Mouse (Mus musculus) A20 (cell line): ENCODE measurements at regions not wholly inside any gene's neighbourhood (a gene's known extent, or its start where the extent isn't known, plus 50 kb on each side); places are given as distances from the start of the nearest gene placed in this dataset.

ENCODE experiments used
- DNase-seq: peaks from one replicate; pipeline ENCODE4 v3.0.0-alpha.2; 2011; ENCODE audit warnings: low read depth, low spot score

DNA sequence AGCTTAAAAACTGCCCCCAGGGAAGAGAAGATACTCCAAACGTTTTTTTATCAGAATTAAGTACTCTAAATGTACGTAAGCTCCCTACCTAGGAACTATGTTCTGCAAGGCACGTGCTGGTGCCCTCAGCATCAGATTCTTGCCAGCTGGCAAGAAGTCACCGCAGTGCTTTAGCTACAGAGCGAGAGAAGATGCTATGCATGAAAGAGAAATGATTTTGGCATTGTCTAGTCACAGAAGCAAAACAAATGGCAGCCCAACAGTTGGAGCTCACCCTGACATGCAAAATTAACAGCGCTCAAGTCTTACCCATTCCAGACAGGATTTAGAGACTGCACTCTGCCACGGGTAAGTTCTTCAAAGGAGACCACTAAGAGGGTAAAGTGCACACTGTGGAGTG, 311.5 kb downstream of the Glrx3 start:
- no peak for DNase-seq

DNA sequence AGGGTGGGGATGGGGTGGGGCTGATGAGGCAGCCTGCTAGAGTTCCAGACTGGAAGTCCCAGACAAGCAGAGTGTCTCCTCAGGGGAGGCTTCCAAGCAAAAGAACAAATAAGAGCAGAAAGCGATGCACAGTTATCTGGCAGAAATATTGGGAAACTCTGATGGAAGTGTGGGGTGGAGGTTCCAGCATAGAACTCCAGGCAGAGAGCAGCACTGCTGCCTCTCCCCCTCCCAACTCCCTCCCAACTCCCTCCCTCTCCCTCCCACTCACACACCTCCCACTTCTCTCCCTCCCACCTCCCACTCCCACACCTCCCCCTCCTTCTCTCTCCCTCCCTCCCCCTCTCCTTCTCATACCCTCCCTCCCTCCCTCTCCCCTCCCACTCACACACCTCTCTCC, 313.3 kb downstream of the Glrx3 start:
- no peak for DNase-seq

DNA sequence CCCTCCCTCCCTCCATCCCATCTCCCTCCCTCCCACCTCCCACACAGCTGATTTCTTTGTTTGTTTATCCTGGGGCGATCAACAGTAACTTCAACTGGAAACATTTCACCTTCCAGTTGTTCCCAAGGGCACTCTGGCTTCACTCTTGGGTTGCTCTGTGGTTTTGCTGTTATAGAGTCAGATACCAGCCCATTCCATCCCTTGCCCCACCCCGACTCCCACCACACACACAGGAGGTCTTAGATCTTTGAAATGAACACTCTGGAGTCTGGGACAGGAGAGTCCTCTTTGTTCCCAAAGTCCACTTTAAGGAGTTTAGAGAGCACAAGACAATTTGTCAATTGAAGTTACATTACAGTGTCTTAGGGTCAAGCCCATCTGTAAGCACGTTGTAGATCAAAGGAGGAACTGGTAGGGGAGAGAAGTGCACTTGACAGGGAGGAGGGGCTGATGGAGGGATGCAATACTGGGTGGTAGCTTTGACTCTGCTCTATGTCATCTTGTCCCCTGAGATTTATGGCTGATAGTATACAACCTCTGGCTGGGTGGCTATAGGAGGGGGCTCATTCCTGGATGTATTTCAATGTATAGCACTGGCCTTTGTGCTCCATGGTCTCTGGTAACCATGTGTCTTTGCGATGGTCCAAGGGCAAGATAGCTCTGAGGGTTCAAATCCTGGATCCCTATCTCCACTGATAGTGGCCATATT, 313.9 kb downstream of the Glrx3 start:
- no peak for DNase-seq

DNA sequence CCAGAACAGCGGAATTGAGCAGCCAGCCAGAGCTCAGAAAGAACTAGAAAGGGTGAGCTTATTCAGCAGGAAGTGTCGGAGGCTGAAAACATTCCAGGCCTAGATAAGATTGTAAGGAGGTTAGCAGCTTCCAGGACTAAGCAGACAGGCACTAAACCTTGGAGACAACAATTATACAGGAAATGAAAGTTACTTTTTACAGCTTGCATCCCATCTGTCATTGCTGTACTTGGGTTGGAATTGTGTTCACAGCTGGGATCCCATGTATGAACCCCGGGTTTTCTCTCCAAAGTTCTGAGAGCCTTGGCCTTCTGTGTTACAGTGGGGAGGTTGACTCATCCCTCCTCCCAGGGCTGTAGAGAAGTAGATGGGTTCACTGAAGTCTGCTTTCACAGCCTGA, 328.5 kb downstream of the Glrx3 start:
- DNase-seq, result no peak

DNA sequence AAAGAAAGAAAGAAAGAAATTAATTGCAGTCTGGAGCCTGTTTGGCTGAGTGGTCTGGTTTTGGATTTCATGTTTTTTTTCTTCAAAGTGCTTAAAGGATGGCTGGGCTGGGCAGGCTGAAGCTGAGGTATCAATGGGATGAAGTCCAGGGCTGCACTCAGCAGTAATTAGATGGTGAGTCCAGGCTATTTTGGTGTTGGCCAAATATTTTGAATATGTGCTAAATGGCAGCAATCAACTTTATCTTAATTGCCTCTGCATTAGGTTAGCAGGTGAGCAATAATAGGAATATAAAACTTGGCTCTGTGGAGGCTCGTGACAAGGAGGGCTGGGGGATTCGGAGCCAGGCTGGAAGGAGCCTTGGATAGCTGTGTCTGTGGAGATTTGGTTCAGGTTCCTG, 329.3 kb downstream of the Glrx3 start:
- DNase-seq, result no peak

DNA sequence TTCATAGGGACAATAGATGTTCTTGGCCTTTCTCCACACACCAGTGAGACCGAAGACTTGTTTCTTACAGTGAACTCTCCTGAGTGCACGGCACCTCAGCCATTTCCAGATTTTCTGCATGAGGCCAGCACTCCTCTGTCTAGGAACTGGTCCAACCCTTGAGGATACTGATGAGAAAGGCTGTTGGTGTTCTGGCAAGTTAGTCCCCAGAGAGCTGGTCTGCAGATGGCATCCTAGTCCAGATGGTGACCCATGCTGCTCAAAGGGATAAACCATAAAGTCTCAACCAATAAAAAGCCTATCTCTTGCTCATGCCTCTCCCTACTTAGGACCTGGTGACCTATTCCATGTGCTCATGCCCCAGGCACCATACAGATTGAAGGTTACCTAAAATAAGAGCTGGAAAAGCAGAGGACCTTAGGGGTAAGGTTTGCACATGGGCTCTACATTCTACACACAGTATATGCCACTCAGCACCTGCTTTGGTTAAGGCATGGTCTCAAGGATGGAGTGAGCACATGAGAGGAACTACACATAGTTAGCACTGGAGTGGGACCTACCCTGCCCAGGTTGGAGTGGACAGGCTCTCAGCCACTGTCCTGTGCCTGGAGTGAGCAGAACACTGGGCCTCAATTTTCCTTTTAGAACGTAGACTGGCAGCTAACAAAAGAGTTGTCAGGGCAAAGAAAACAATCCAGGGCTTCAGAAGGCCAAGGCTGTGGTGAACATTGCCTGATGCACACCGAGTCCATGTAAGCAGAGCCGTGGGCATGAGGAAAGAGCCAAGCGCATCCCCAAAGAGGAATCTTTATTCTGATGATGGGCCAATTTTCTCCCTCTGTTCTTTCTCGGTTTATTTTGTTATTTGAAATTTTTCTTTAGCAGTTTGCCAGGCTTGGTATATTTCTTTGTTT, 335.9 kb downstream of the Glrx3 start:
- no peak for DNase-seq

DNA sequence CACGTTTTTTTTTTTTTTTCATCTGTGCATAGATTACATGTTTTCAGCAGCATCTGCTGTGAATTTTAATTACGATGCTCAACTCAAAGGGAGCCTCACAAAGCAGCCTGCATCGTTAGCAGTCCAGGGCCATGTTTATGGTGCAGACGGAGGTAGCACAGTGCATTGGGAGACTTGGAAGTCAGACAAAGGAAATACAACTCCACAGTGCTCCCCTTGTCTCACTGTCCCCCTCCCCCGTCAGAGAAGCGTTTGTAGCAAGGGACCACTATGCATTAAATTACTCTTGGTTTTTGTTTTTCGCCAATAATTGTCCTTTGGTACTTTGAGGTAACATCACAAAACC, 336.5 kb downstream of the Glrx3 start:
- DNase-seq, result no peak

DNA sequence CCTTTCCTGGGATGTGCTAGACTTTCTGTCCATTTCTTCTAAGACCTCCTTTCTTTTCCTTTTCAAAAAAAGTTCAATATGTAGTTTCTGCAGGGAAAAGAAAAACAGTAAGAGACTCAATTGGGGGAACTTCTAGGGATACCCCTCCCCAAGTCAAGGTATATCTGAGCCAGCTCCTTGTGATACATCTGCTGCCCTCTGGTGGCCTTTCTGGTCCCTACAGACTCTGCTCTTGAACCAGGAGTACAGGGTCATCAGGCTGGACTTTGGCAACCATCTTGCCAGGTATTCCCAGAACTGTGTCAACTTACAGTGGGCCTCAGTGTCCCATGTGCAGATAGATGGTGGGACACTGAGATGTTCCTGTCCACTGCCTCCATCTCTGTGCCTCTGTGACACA, 346.5 kb downstream of the Glrx3 start:
- peak; percentile 44 for DNase-seq

DNA sequence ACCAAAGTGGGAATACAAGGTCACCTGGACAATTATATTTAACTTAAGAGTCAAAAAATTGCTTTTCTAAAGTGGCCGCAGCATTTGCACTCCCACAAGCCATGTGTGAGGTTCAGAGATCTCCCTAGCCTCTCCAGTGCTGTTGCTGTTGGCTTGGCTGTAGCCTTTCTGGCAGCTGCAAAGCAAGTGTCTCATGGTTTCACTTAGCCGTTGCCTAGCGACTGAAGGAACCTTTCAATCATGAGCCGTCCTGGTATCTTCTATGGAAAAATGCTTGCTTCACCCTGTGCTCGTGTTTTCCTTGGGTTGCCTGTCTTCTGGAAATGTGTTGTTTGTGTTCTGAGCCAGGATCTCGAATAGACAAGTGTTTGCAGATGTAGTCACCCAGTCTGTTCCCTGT, 367.9 kb downstream of the Glrx3 start:
- no peak for DNase-seq

DNA sequence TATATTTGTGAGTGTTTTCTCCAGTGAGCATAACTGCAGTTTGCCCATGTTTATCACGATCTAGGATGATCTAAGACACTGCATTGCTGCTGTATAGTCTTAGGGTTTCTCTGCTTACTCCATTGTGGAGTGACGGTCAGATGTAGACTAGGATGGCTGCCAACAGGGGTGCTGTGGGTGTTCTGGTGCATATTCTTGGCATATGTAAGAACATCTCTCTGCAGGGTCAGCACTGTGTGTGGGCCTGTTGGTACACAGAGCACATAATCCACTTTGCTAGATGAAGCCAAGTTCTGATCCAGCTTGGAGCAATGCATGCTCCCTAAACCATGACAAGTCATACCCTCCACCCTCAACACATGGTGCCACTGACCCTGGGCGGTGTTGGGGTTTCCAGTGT, 375.4 kb downstream of the Glrx3 start:
- no peak for DNase-seq

DNA sequence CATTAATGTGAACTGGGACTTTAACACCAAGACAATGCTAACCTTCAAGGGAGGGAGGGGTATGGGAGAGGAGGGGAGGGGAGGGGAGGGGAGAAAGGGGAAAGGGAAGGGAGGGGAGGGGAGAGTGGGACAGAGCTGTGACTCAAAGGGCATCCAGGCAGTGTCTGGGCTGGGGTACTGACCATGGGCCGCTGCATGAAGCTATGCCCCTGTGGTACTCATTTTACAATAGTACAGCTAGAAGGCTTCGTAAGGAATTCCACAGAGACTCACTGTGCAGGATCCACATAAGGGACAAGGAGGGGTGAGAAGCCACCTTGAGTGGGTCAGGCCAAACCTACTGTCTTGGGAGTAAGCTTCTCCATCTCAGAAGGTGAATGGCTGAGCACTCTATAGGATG, 403.1 kb downstream of the Glrx3 start:
- DNase-seq, result no peak

DNA sequence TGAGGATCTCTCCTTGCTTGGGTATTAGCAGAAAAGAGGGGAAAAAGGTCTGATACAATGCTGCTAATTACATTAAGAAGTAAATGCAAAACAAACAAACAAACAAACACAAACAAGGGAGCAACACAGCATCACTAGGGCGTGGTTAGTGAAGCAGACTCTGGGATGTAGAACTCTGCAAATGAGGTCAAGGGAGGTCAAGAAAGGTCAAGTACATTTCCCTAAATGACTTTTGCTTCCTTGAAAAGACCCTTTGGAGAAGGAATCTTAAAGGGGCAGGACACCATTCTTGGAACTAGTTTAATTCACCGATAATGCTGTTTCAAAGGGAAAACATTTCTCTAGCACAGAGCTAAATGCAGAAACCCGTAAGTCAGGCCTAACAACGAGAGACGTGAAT, 403.6 kb downstream of the Glrx3 start:
- no peak for DNase-seq

DNA sequence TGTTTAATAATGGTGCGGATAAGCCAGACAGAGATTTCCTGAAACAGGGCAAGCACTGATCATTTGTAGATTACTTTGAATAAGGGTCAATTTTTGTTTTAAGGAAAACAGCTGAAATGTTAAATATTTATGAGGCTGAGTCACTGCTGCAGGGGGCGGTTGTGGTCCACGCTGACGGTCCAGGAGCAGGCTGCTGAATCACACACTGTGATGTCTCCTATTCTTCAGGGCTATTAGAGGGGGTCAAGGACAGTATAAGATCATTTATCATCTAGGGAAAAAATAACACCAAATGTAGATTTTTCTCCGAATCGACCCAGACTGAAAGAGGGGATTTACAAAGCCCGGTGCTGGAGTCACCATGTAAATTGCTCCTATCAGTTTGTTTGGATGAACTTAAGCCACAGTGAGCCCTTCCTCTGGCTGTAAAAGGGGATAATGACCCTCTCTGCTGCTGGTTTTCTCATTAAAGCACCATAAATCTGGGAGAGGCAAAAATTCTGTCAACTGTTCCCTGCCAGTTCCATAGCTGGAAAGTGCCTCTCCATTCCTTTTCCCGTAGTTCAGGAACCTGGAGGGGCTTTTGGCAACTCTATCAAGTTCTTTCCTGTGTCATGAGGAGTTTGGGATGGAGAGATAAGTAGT, 404.2 kb downstream of the Glrx3 start:
- DNase-seq, result no peak

DNA sequence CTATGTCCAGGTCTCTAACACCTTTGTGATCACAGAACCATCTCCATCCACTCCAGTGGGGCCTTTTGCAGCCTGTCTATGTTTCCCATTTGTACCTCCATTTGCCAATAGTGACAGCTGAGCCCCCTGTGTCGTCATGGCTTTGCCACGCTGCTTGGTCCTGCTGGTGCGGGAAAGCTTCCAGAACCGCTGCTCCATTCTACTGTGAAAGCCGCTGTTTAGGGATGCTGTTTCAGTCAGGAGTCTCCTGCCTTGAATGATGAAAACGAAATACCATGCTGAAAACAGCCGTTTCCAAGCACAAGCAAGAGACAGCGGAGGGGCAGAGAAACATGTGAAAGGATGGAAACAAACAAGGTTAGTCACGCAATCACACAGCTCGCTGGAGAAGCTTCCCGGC, 410.4 kb downstream of the Glrx3 start:
- no peak for DNase-seq

DNA sequence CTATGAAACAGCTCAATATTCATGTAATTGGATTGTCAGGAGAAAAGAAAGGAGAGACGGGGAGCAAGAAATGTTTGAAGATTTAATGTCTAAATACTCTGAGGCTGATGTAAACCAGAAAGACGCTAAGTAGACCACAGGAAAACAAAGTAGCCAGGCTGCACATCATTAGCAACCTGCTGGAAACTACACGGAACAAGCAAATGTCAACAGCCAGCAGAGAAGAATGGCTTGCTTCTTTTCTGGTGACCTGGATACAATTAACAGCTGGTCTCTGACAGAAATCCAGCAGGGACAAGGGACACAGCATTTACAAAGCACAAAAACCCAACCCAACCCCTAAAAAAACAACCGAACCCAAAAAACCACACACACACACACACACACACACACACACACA, 413.6 kb downstream of the Glrx3 start:
- no peak for DNase-seq

DNA sequence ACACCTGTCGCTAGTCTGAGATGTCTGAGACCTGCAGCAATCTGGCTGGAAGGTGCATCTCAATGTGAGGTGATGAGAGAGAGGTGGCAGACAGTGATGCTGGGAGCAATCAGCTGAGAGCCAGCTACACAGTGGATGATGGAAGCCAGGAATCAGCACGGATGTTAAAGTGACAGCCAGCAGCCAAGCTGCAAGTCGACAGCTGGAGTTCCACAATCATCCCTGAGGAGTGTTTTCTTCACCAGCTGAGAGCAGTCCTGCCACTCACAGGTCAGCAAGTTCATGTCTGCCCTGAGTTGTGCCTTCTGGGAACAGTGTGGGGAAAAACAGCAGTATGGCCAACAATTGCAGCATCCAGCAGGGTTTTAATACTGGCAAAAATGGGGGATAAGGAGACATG, 422.3 kb downstream of the Glrx3 start:
- no peak for DNase-seq

DNA sequence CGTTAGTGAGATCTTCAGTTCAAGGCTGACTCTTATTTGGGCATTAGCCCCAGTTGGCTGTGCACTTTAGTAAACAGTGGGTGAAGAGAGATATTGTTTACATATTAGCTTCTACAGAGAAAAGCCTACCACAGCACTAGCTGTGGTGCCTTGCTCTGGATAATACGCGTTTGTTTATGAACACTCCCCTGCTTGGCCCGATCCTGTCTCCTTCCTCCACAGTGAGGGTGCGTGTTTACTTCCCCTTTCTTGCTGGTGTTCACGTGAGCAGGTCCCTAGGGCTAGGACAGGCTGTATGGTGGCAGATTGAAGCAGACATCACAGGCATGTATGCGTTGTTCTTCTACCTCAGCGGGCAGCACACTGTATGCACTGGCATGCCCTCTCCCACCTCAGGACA, 423.1 kb downstream of the Glrx3 start:
- DNase-seq, result peak; percentile 12

DNA sequence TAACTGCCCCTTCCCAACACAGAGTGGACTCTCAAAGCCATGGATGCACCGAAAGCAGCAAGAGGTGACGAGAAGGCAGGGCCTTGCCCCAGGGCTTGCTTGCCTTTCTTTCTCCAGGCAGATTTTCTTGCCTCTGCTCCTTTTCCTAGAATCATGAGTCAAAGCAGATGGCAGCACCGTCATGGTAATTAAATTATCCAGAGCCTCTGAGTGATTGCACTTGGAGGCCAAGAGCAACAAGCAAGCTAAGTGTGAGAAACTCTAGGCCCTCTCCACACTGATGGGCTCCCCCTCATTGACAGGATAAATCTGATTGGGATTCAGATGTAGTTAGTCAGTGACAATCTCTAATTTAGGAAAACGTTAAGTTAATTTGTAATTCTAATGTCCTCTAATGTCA, 427.5 kb downstream of the Glrx3 start:
- no peak for DNase-seq

DNA sequence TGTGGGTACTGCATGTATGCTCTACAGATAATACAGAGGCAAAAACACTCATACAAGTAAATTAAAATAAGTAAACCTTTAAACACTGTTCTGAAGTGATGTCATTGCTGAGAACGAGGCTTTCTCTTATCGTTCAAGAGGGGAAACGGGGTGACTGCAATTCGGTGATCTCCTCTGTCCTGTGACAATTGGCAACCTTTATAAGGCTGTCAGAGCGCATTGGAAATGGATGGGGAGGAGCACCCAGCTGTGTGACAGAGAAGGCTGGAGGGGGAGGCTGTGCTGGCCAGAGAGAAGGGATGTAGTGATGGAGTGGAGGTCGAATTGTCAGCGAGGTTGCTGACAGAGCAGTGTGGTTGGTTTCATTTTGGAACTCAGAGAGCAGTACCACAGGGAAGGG, 428.0 kb downstream of the Glrx3 start:
- no peak for DNase-seq

DNA sequence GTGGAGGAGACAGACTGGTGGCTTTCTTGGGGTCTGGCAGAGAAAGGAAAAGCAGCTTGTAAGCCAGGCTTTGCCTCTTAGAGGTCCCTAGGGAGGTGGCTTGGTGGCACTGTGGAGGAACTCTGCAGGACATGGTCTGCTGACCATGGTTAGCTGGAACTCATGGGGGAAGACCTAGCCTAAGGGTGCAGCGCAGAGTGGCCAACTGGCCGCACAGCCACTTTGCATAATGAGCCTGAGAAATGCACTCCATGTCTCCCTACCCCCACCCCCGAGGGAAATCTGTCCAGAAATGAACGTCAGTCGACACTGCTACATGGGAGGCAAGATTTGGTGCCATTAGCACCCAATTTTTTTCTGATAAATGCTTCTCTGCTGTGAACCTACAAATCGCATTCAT, 429.5 kb downstream of the Glrx3 start:
- no peak for DNase-seq

DNA sequence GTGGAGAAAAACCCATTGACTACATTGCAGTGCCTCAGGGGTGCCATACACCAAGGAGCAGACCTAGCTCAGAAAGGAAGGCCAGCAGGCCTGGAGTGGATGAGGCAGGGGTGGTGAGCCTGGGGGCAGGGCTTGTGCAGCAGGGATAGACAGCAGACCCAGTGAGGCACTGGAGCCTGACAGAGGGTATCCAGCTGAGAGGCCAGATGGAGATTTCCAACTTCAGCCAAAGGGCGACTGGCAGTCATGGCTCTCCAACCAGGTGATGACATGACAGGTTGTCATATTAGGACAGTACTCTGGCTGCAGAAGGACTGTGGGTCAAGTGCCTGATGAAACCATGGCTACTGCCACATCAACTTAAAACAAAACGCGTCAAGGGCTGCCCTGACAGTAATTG, 431.1 kb downstream of the Glrx3 start:
- DNase-seq, result no peak

DNA sequence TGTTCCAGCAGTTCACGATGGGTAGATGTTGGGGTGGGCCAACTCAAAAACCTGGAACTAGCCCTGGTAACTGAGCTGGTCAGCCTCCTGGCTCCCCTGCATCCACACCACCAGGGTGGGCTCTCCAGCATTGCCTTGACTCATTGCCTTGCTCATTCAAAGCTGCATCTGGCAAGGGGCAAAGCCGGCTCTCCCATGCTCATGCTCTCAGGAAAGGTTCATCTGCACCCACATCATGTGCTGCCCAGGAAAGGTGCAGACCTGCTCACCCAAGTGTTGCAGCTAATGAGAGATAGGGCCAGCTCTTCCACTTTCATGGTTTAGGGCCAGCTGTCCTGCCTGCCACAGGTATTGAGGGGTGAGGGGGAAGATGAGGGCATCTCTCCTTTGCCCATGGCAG, 437.9 kb downstream of the Glrx3 start:
- DNase-seq, result no peak

DNA sequence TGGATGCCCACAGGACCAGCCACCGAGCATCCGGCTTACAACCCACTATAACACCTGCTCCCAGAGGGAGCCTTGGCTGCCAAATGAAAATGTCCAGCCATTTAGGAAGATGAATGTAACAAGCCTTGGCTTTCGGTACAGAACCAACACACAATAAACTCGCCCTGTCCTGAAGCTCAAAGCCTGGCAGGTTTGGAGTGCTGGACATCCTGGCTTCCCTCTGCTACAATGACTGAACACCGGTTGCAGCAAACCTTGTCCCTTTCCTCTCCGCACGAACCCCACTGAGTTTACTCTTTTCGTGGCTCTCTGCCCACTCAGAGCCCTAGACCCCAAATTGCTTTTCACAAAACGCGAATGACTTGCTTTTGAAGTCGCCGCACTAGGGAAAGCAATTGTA, 441.9 kb downstream of the Glrx3 start:
- DNase-seq, result no peak
